Mouse (Mus musculus): ENCODE measurements at regions not wholly inside any gene's neighbourhood (a gene's known extent, or its start where the extent isn't known, plus 50 kb on each side); places are given as distances from the start of the nearest gene placed in this dataset.

- H3K27me3 ChIP-seq (ENCODE audit: control insufficient read depth, insufficient read depth, low read length), result no peaks in the 10 kb centered on the region
- H3K27ac ChIP-seq (ENCODE audit: control insufficient read depth, insufficient read depth, low read depth, low read length), result no peak overlapping the region
Observed at GRCm38 (mm10) chr15:62712543-62713131, 1132.3 kb downstream of the Gsdmc2 start.

GRCm38 (mm10) chr15:62712060-62712542 lies 1132.9 kb downstream of the Gsdmc2 start:
- Histone ChIP-seq H3K4me1 (ENCODE audit: control insufficient read depth, insufficient read depth, low read length) (no peaks in the 10 kb centered on the region), H3K27me3 (ENCODE audit: control insufficient read depth, insufficient read depth, low read length) (no peaks in the 10 kb centered on the region), H3K4me3 (ENCODE audit: control insufficient read depth, low read depth, low read length) (no peak overlapping the region), H3K36me3 (ENCODE audit: control insufficient read depth, insufficient read depth, low read length) (no peaks in the 10 kb centered on the region), H3K27ac (ENCODE audit: control insufficient read depth, insufficient read depth, low read depth, low read length) (no peak overlapping the region)
- TF ChIP-seq CTCF (IDR thresholded peaks at IDR 0.05; ENCODE audit: control insufficient read depth, insufficient read depth, insufficient replicate concordance, low read depth, low read length) (no peak), POLR2A (IDR thresholded peaks at IDR 0.05; ENCODE audit: control insufficient read depth, low read depth, low read length) (no peak)

More at GRCm38 (mm10) chr15:62712543-62713131, 1132.3 kb downstream of the Gsdmc2 start:
- Histone ChIP-seq H3K4me1 (ENCODE audit: control insufficient read depth, insufficient read depth, low read length) (no peaks in the 10 kb centered on the region), H3K4me3 (ENCODE audit: control insufficient read depth, low read depth, low read length) (no peak overlapping the region), H3K36me3 (ENCODE audit: control insufficient read depth, insufficient read depth, low read length) (no peaks in the 10 kb centered on the region)
- TF ChIP-seq POLR2A (IDR thresholded peaks at IDR 0.05; ENCODE audit: control insufficient read depth, low read depth, low read length) (no peak), CTCF (IDR thresholded peaks at IDR 0.05; ENCODE audit: control insufficient read depth, insufficient read depth, insufficient replicate concordance, low read depth, low read length) (no peak)

GRCm38 (mm10) chr15:62709546-62709945 lies 1135.4 kb downstream of the Gsdmc2 start:
- Histone ChIP-seq H3K27ac (ENCODE audit: control insufficient read depth, insufficient read depth, low read depth, low read length) (no peak overlapping the region), H3K4me3 (ENCODE audit: control insufficient read depth, low read depth, low read length) (no peak overlapping the region), H3K4me1 (ENCODE audit: control insufficient read depth, insufficient read depth, low read length) (no peaks in the 10 kb centered on the region), H3K27me3 (ENCODE audit: control insufficient read depth, insufficient read depth, low read length) (no peaks in the 10 kb centered on the region), H3K36me3 (ENCODE audit: control insufficient read depth, insufficient read depth, low read length) (no peaks in the 10 kb centered on the region)
- TF ChIP-seq CTCF (IDR thresholded peaks at IDR 0.05; ENCODE audit: control insufficient read depth, insufficient read depth, insufficient replicate concordance, low read depth, low read length), result no peak
- TF ChIP-seq POLR2A (IDR thresholded peaks at IDR 0.05; ENCODE audit: control insufficient read depth, low read depth, low read length), result no peak

- Histone ChIP-seq H3K36me3 (ENCODE audit: control insufficient read depth, insufficient read depth, low read length) (no peaks in the 10 kb centered on the region), H3K27ac (ENCODE audit: control insufficient read depth, insufficient read depth, low read depth, low read length) (no peak overlapping the region), H3K27me3 (ENCODE audit: control insufficient read depth, insufficient read depth, low read length) (no peaks in the 10 kb centered on the region), H3K4me1 (ENCODE audit: control insufficient read depth, insufficient read depth, low read length) (no peaks in the 10 kb centered on the region), H3K4me3 (ENCODE audit: control insufficient read depth, low read depth, low read length) (no peak overlapping the region)
- no peak for TF ChIP-seq CTCF (IDR thresholded peaks at IDR 0.05; ENCODE audit: control insufficient read depth, insufficient read depth, insufficient replicate concordance, low read depth, low read length)
- no peak for TF ChIP-seq POLR2A (IDR thresholded peaks at IDR 0.05; ENCODE audit: control insufficient read depth, low read depth, low read length)
Observed at GRCm38 (mm10) chr15:62698559-62698958, 1146.4 kb downstream of the Gsdmc2 start.

GRCm38 (mm10) chr15:62694734-62695133 lies 1150.2 kb downstream of the Gsdmc2 start:
- Histone ChIP-seq H3K36me3 (ENCODE audit: control insufficient read depth, insufficient read depth, low read length) (no peaks in the 10 kb centered on the region), H3K27me3 (ENCODE audit: control insufficient read depth, insufficient read depth, low read length) (no peaks in the 10 kb centered on the region), H3K4me1 (ENCODE audit: control insufficient read depth, insufficient read depth, low read length) (no peaks in the 10 kb centered on the region), H3K27ac (ENCODE audit: control insufficient read depth, insufficient read depth, low read depth, low read length) (no peak overlapping the region), H3K4me3 (ENCODE audit: control insufficient read depth, low read depth, low read length) (no peak overlapping the region)
- TF ChIP-seq POLR2A (IDR thresholded peaks at IDR 0.05; ENCODE audit: control insufficient read depth, low read depth, low read length) (no peak), CTCF (IDR thresholded peaks at IDR 0.05; ENCODE audit: control insufficient read depth, insufficient read depth, insufficient replicate concordance, low read depth, low read length) (no peak)

- no peaks in the 10 kb centered on the region for H3K27me3 ChIP-seq (ENCODE audit: control insufficient read depth, insufficient read depth, low read length)
- TF ChIP-seq POLR2A (IDR thresholded peaks at IDR 0.05; ENCODE audit: control insufficient read depth, low read depth, low read length), result no peak
- TF ChIP-seq CTCF (IDR thresholded peaks at IDR 0.05; ENCODE audit: control insufficient read depth, insufficient read depth, insufficient replicate concordance, low read depth, low read length), result no peak
- H3K27ac ChIP-seq (ENCODE audit: control insufficient read depth, insufficient read depth, low read depth, low read length), result no peak overlapping the region
- H3K4me1 ChIP-seq (ENCODE audit: control insufficient read depth, insufficient read depth, low read length), result no peaks in the 10 kb centered on the region
- H3K36me3 ChIP-seq (ENCODE audit: control insufficient read depth, insufficient read depth, low read length), result no peaks in the 10 kb centered on the region
- H3K4me3 ChIP-seq (ENCODE audit: control insufficient read depth, low read depth, low read length), result no peak overlapping the region
Observed at GRCm38 (mm10) chr15:62693671-62694070, 1151.3 kb downstream of the Gsdmc2 start.

GRCm38 (mm10) chr15:62673410-62673809 lies 1171.6 kb downstream of the Gsdmc2 start:
- Histone ChIP-seq H3K27ac (ENCODE audit: control insufficient read depth, insufficient read depth, low read depth, low read length) (no peak overlapping the region), H3K27me3 (ENCODE audit: control insufficient read depth, insufficient read depth, low read length) (no peaks in the 10 kb centered on the region), H3K4me1 (ENCODE audit: control insufficient read depth, insufficient read depth, low read length) (no peaks in the 10 kb centered on the region), H3K36me3 (ENCODE audit: control insufficient read depth, insufficient read depth, low read length) (no peaks in the 10 kb centered on the region), H3K4me3 (ENCODE audit: control insufficient read depth, low read depth, low read length) (no peak overlapping the region)
- TF ChIP-seq POLR2A (IDR thresholded peaks at IDR 0.05; ENCODE audit: control insufficient read depth, low read depth, low read length) (no peak), CTCF (IDR thresholded peaks at IDR 0.05; ENCODE audit: control insufficient read depth, insufficient read depth, insufficient replicate concordance, low read depth, low read length) (no peak)

All from testis, adult 2 months (tissue).